In the genomic region with DNA sequence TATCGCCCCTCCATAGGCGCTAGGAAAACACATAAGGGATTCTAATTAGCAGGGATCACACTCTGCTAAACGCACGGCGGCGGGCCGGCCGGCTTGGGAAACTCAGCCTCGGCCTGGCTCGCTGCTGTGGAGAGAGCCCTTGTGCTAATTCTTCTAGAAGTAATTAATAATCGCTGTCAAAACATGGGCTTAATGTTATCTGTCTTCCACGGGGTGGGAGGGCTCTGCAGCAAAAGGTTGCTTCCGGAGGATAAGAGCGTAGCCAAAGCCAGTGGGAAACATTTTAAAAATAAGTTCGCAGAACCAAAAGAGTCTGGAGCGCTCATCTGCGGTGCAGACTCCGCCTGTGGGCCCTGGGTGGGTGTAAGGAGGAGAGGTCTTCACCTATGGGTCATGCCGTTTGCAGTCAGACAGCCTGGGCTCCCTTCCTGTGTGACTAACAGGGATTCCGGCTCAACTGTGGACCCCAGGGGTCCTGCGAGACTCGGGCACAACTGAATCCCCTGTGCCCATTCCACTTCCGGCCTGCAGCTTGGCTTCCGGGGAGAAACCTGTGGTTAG, we compare ENCODE assay signal across 8 mouse cellular contexts.
DNase-seq lines count a peak whose midpoint lies in the region; ATAC-seq lines count a peak whose summit lies in the region.

No protein-coding gene starts in this region.

- H3K4me3 ChIP-seq in embryonic facial prominence, embryonic 14.5 days (ENCODE audit: low read depth, low read length) = peak overlapping the region; percentile 19
- no peak overlapping the region for H3K4me3 ChIP-seq in limb, embryonic 11.5 days (ENCODE audit: low read depth, low read length)
- H3K4me3 ChIP-seq in midbrain, embryonic 13.5 days (replicated peaks) = peak overlapping the region; percentile 27

- no peaks in the 10 kb centered on the region for H3K27me3 ChIP-seq in embryonic facial prominence, embryonic 14.5 days (replicated peaks; ENCODE audit: control insufficient read depth, insufficient read depth, low read length)
- H3K27me3 ChIP-seq in limb, embryonic 11.5 days (ENCODE audit: control insufficient read depth, insufficient read depth, low read length) = no peaks in the 10 kb centered on the region
- H3K27me3 ChIP-seq in midbrain, embryonic 13.5 days = peaks cover 22% of the 10 kb centered on the region

- H3K4me1 ChIP-seq in embryonic facial prominence, embryonic 14.5 days (ENCODE audit: control insufficient read depth, insufficient read depth, low read length) = peaks cover 12% of the 10 kb centered on the region
- 0 out of 2 replicates have a peak, but pooled peaks cover 3% of the 10 kb centered on the region for H3K4me1 ChIP-seq in limb, embryonic 11.5 days (ENCODE audit: control insufficient read depth, insufficient read depth, low read length)
- H3K4me1 ChIP-seq in midbrain, embryonic 13.5 days (replicated peaks) = peaks cover 30% of the 10 kb centered on the region

- 21% methylated on average over 24 of the region's 24 CpGs for WGBS in embryonic facial prominence, embryonic 14.5 days
- WGBS in limb, embryonic 11.5 days = 17% methylated on average over 24 of the region's 24 CpGs
- 11% methylated on average over 24 of the region's 24 CpGs for WGBS in midbrain, embryonic 13.5 days

- peak overlapping the region; percentile 55 for H3K4me2 ChIP-seq in embryonic facial prominence, embryonic 14.5 days (ENCODE audit: low read depth, low read length)
- H3K4me2 ChIP-seq in limb, embryonic 11.5 days (ENCODE audit: low read depth, severe bottlenecking) = peak overlapping the region; percentile 36
- H3K4me2 ChIP-seq in midbrain, embryonic 13.5 days (replicated peaks) = peak overlapping the region; percentile 49

- H3K9me3 ChIP-seq in embryonic facial prominence, embryonic 14.5 days (ENCODE audit: control insufficient read depth, low read length) = no peaks in the 10 kb centered on the region
- no peaks in the 10 kb centered on the region for H3K9me3 ChIP-seq in limb, embryonic 11.5 days (ENCODE audit: control insufficient read depth, low read length)
- H3K9me3 ChIP-seq in midbrain, embryonic 13.5 days = no peaks in the 10 kb centered on the region

- peak; percentile 66 for ATAC-seq in embryonic facial prominence, embryonic 14.5 days (ENCODE audit: low read depth)
- ATAC-seq in limb, embryonic 11.5 days (ENCODE audit: insufficient number of reproducible peaks, low FRiP score, low TSS enrichment, low read depth) = no peak
- peak; percentile 86 for ATAC-seq in midbrain, embryonic 13.5 days

- H3K9ac ChIP-seq in embryonic facial prominence, embryonic 14.5 days (ENCODE audit: low read depth, low read length) = peak overlapping the region; percentile 45
- 0 out of 2 replicates have a peak overlapping the region, but pooled peaks have one; percentile 7 for H3K9ac ChIP-seq in limb, embryonic 11.5 days (ENCODE audit: low read length)
- H3K9ac ChIP-seq in midbrain, embryonic 13.5 days (replicated peaks) = peak overlapping the region; percentile 41

- H3K27ac ChIP-seq in embryonic facial prominence, embryonic 14.5 days (replicated peaks; ENCODE audit: low read depth, low read length) = no peak overlapping the region; the same call in 1 of the 2 replicates
- no peak overlapping the region for H3K27ac ChIP-seq in limb, embryonic 11.5 days (replicated peaks; ENCODE audit: low read depth, low read length)
- H3K27ac ChIP-seq in midbrain, embryonic 13.5 days = peak overlapping the region; percentile 40

- peak; percentile 27 to 49 for DNase-seq in spleen, postnatal 10 days (ENCODE audit: low spot score in 2 of 2)
- no peak for DNase-seq in spleen, postnatal 14 days (ENCODE audit: low spot score in 2 of 2)
- no peak for DNase-seq in embryonic facial prominence, embryonic 14.5 days (ENCODE audit: low spot score)
- DNase-seq in heart, postnatal 14 days = peak; percentile 23 to 34
- DNase-seq in limb, embryonic 11.5 days (ENCODE audit: low spot score) = peak; percentile 52
- DNase-seq in adipocyte (ENCODE audit: low spot score) = no peak
- no peak for DNase-seq in urinary bladder, postnatal 14 days (ENCODE audit: low spot score)

- no peaks in the 10 kb centered on the region for H3K36me3 ChIP-seq in embryonic facial prominence, embryonic 14.5 days (ENCODE audit: control insufficient read depth, insufficient read depth, low read length)
- H3K36me3 ChIP-seq in limb, embryonic 11.5 days (ENCODE audit: control insufficient read depth, insufficient read depth, low read length) = no peaks in the 10 kb centered on the region
- H3K36me3 ChIP-seq in midbrain, embryonic 13.5 days = no peaks in the 10 kb centered on the region

- intact Hi-C loops in heart, postnatal 14 days (cut with DNase I) = no loop called here

Comparison
In these comparisons a context has a peak if more than half of its experiments do, and no peak if none do; other contexts are left out.
1. DNase-seq: peak in spleen, postnatal 10 days (2 of 2), heart, postnatal 14 days (2 of 2) and limb, embryonic 11.5 days (single experiment); none in spleen, postnatal 14 days (0 of 2), embryonic facial prominence, embryonic 14.5 days (single experiment), adipocyte (single experiment) and urinary bladder, postnatal 14 days (single experiment).
2. Peak in every context shown above with its lines, with median percentiles within 50 percentile points of each other: H3K4me2 ChIP-seq and H3K9ac ChIP-seq.